In the genomic region with DNA sequence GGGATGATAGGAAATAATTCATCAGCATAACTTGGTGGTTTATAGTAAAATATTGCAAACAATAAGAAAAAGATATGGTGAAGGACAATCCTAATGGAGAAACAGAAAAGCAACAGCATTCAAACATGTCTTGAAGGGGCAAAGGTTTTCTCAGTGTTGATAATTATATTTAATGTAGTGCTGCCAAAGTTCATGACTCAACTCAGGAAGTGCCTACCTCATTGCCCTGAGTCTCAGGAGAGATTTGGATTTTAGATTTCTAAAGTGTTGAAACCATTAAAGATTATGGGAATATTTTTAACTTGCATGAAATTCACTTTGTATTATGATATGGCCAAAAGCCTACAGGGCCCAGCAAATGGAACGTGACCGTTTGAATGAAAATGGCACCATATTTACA, we compare ENCODE assay signal across 25 mouse cellular contexts.
DNase-seq lines count a peak whose midpoint lies in the region; ATAC-seq lines count a peak whose summit lies in the region.
"Had no signal": no experiment of that assay in that cellular context is flagged by ENCODE, and none has a peak within 500 bp of the region (broad histone marks: within the 10 kb centered on the region; RNA-seq: fewer than 3 reads in every experiment).

No protein-coding gene starts in this region.

- H3K9ac ChIP-seq in midbrain, embryonic 11.5 days (ENCODE audit: low read length): no peak overlapping the region
- no peak overlapping the region for H3K9ac ChIP-seq in midbrain, embryonic 13.5 days (replicated peaks)
- H3K9ac ChIP-seq in forebrain, embryonic 13.5 days: no peak overlapping the region
- H3K9ac ChIP-seq: embryonic facial prominence, embryonic 12.5 days; forebrain, embryonic 12.5 days; forebrain, embryonic 15.5 days; forebrain, postnatal 0 days had no signal

- peak; percentile 28 for DNase-seq in midbrain, embryonic 11.5 days (ENCODE audit: low spot score, missing footprints)
- DNase-seq in NIH3T3 (ENCODE audit: low read depth): peak; percentile 65
- no peak for DNase-seq in Muller cell, postnatal 12 days (ENCODE audit: inconsistent ontology term)
- DNase-seq: adrenal gland, adult 8-10 months; adrenal gland, postnatal 14 days; adrenal gland, postnatal 36 days; B cell, adult 2 months; cerebellum, adult 11-12 months; cerebellum, adult 2 months; cerebellum, adult 9-10 months; cerebellum, postnatal 10 days; cerebellum, postnatal 25 days; forebrain, postnatal 0 days had no signal

- 95% methylated on average over 2 of the region's 2 CpGs for WGBS in midbrain, embryonic 11.5 days
- WGBS in midbrain, embryonic 13.5 days: 98% methylated on average over 2 of the region's 2 CpGs
- 91% methylated on average over 2 of the region's 2 CpGs for WGBS in forebrain, embryonic 13.5 days

- no peaks in the 10 kb centered on the region for H3K27me3 ChIP-seq in midbrain, embryonic 11.5 days (ENCODE audit: control insufficient read depth, insufficient read depth, low read length)
- no peaks in the 10 kb centered on the region for H3K27me3 ChIP-seq in midbrain, embryonic 13.5 days
- H3K27me3 ChIP-seq in forebrain, embryonic 13.5 days: no peaks in the 10 kb centered on the region
- H3K27me3 ChIP-seq: CH12.LX; embryonic facial prominence, embryonic 12.5 days; forebrain, embryonic 12.5 days; forebrain, embryonic 15.5 days; Patski had no signal

- H3K27ac ChIP-seq in midbrain, embryonic 11.5 days (ENCODE audit: low read depth, low read length): no peak overlapping the region
- no peak overlapping the region for H3K27ac ChIP-seq in midbrain, embryonic 13.5 days
- no peak overlapping the region for H3K27ac ChIP-seq in forebrain, embryonic 13.5 days
- H3K27ac ChIP-seq: embryonic facial prominence, embryonic 10.5 days; embryonic facial prominence, embryonic 12.5 days; forebrain, embryonic 10.5 days; forebrain, embryonic 12.5 days; forebrain, embryonic 15.5 days had no signal

- ATAC-seq in midbrain, embryonic 11.5 days (ENCODE audit: low FRiP score): no peak
- no peak for ATAC-seq in midbrain, embryonic 13.5 days
- ATAC-seq in forebrain, embryonic 13.5 days: no peak
- ATAC-seq: activated CD4-positive, CD25-positive, alpha-beta regulatory T cell, adult 4 months; CD4-positive, CD25-positive, alpha-beta regulatory T cell, adult 4 months; forebrain, embryonic 15.5 days; forebrain, postnatal 0 days; Patski had no signal

- H3K9me3 ChIP-seq in midbrain, embryonic 11.5 days (ENCODE audit: control insufficient read depth, low read length): no peaks in the 10 kb centered on the region
- H3K9me3 ChIP-seq in midbrain, embryonic 13.5 days: no peaks in the 10 kb centered on the region
- H3K9me3 ChIP-seq in forebrain, embryonic 13.5 days (replicated peaks): no peaks in the 10 kb centered on the region
- H3K9me3 ChIP-seq: embryonic facial prominence, embryonic 10.5 days; embryonic facial prominence, embryonic 12.5 days; forebrain, embryonic 10.5 days; forebrain, embryonic 12.5 days; forebrain, embryonic 15.5 days; G1E had no signal

- no peak overlapping the region for H3K4me3 ChIP-seq in midbrain, embryonic 11.5 days (ENCODE audit: low read depth, low read length)
- H3K4me3 ChIP-seq in midbrain, embryonic 13.5 days (replicated peaks): no peak overlapping the region
- H3K4me3 ChIP-seq in forebrain, embryonic 13.5 days: no peak overlapping the region
- H3K4me3 ChIP-seq: embryonic facial prominence, embryonic 10.5 days; embryonic facial prominence, embryonic 12.5 days; forebrain, embryonic 10.5 days; forebrain, embryonic 12.5 days; forebrain, embryonic 15.5 days had no signal

- H3K36me3 ChIP-seq in midbrain, embryonic 11.5 days (ENCODE audit: control insufficient read depth, insufficient read depth, low read length): no peaks in the 10 kb centered on the region
- H3K36me3 ChIP-seq in midbrain, embryonic 13.5 days: no peaks in the 10 kb centered on the region
- no peaks in the 10 kb centered on the region for H3K36me3 ChIP-seq in forebrain, embryonic 13.5 days (ENCODE audit: poor library complexity, severe bottlenecking)
- H3K36me3 ChIP-seq: embryonic facial prominence, embryonic 10.5 days; embryonic facial prominence, embryonic 12.5 days; forebrain, embryonic 10.5 days; forebrain, embryonic 12.5 days; forebrain, embryonic 15.5 days; G1E had no signal

- H3K4me1 ChIP-seq in midbrain, embryonic 11.5 days (ENCODE audit: control insufficient read depth, insufficient read depth, low read length): no peaks in the 10 kb centered on the region
- no peaks in the 10 kb centered on the region for H3K4me1 ChIP-seq in midbrain, embryonic 13.5 days (replicated peaks)
- no peaks in the 10 kb centered on the region for H3K4me1 ChIP-seq in forebrain, embryonic 13.5 days
- H3K4me1 ChIP-seq: embryonic facial prominence, embryonic 10.5 days; embryonic facial prominence, embryonic 12.5 days; forebrain, embryonic 10.5 days; forebrain, embryonic 12.5 days; forebrain, embryonic 15.5 days had no signal

- H3K4me2 ChIP-seq in midbrain, embryonic 11.5 days: no peak overlapping the region
- no peak overlapping the region for H3K4me2 ChIP-seq in midbrain, embryonic 13.5 days (replicated peaks)
- H3K4me2 ChIP-seq in forebrain, embryonic 13.5 days: no peak overlapping the region
- H3K4me2 ChIP-seq: embryonic facial prominence, embryonic 12.5 days; forebrain, embryonic 12.5 days; forebrain, embryonic 15.5 days had no signal
